Mouse (Mus musculus) layer of hippocampus, adult 11-12 months (tissue): ENCODE measurements at regions not wholly inside any gene's neighbourhood (a gene's known extent, or its start where the extent isn't known, plus 50 kb on each side); places are given as distances from the start of the nearest gene placed in this dataset.

Experiments used
- DNase-seq: peaks from one replicate; pipeline ENCODE4 v3.0.0; 2022; ENCODE audit warnings: low spot score

GRCm38 (mm10) chr9:47346527-47347111, 183.4 kb upstream of the Cadm1 start:
- no peak for DNase-seq

- DNase-seq = no peak
Observed at GRCm38 (mm10) chr9:47350301-47350700, 179.7 kb upstream of the Cadm1 start.

GRCm38 (mm10) chr9:47351036-47351435, 178.9 kb upstream of the Cadm1 start:
- DNase-seq = no peak

GRCm38 (mm10) chr9:47353017-47353416, 177.0 kb upstream of the Cadm1 start:
- DNase-seq = no peak

GRCm38 (mm10) chr9:47353972-47354371, 176.0 kb upstream of the Cadm1 start:
- DNase-seq = peak; percentile 35

GRCm38 (mm10) chr9:47354423-47354822, 175.6 kb upstream of the Cadm1 start:
- no peak for DNase-seq

GRCm38 (mm10) chr9:47354866-47355265, 175.1 kb upstream of the Cadm1 start:
- DNase-seq = no peak

GRCm38 (mm10) chr9:47357756-47358399, 172.1 kb upstream of the Cadm1 start:
- peak; percentile 38 for DNase-seq

- no peak for DNase-seq
Observed at GRCm38 (mm10) chr9:47358400-47358767, 171.6 kb upstream of the Cadm1 start.

- DNase-seq = no peak
Observed at GRCm38 (mm10) chr9:47363086-47363485, 166.9 kb upstream of the Cadm1 start.

GRCm38 (mm10) chr9:47364762-47365161, 165.2 kb upstream of the Cadm1 start:
- no peak for DNase-seq

- DNase-seq = no peak
Observed at GRCm38 (mm10) chr9:47367266-47367957, 162.6 kb upstream of the Cadm1 start.

GRCm38 (mm10) chr9:47368015-47368901, 161.7 kb upstream of the Cadm1 start:
- no peak for DNase-seq

GRCm38 (mm10) chr9:47372296-47372695, 157.7 kb upstream of the Cadm1 start:
- DNase-seq = no peak

GRCm38 (mm10) chr9:47374086-47374485, 155.9 kb upstream of the Cadm1 start:
- DNase-seq = no peak

GRCm38 (mm10) chr9:47376645-47377044, 153.3 kb upstream of the Cadm1 start:
- no peak for DNase-seq

GRCm38 (mm10) chr9:47378541-47378940, 151.4 kb upstream of the Cadm1 start:
- DNase-seq = no peak

- no peak for DNase-seq
Observed at GRCm38 (mm10) chr9:47380361-47380760, 149.6 kb upstream of the Cadm1 start.

GRCm38 (mm10) chr9:47384185-47384854, 145.7 kb upstream of the Cadm1 start:
- no peak for DNase-seq

- DNase-seq = no peak
Observed at GRCm38 (mm10) chr9:47386646-47387045, 143.3 kb upstream of the Cadm1 start.

- peak; percentile 22 for DNase-seq
Observed at GRCm38 (mm10) chr9:47387221-47387620, 142.8 kb upstream of the Cadm1 start.
